Mouse (Mus musculus) liver, adult 2 months (tissue): Measurements from ENCODE around the gene Chchd2. TPM values are rescaled to one million over a fixed set of nuclear protein-coding genes. Genes with fewer than 3 reads are reported as not detected.
A peak's percentile ranks its signal among the peaks of the same experiment; 100 is the strongest.
"Not testable (repeated sequence)": the region's sequence is repeated elsewhere in the genome, so short reads cannot be mapped to it uniquely, and the experiment has no call there.

Experiments
- DNase-seq: peaks from one replicate; pipeline ENCODE4 v3.0.0-alpha.2; 2011; ENCODE audit warnings: low read depth, low spot score; ENCODE audit errors: extremely low read depth
- H3K27ac ChIP-seq: fragments of 200-500 bp; replicated peaks from 2 replicates; pipeline ENCODE4 v1.5.1; 2012; ENCODE audit warnings: low read depth, mild to moderate bottlenecking, control low read depth, inconsistent platforms, low read length; ENCODE audit not compliant: insufficient read depth
- H3K27me3 ChIP-seq: fragments of 200-500 bp; 2 replicates; pipeline ENCODE4 v1.6.1; 2012; ENCODE audit warnings: mild to moderate bottlenecking, moderate library complexity, low read length, inconsistent platforms; ENCODE audit not compliant: control insufficient read depth, insufficient read depth
- H3K36me3 ChIP-seq: fragments of 200-500 bp; 2 replicates; pipeline ENCODE4 v1.6.1; 2012; ENCODE audit warnings: low read length, inconsistent platforms; ENCODE audit not compliant: control insufficient read depth, insufficient read depth
- H3K4me1 ChIP-seq: fragments of 200-500 bp; 2 replicates; pipeline ENCODE4 v1.6.1; 2011; ENCODE audit warnings: low read length; ENCODE audit not compliant: control insufficient read depth, insufficient read depth
- H3K4me3 ChIP-seq: fragments of 200-500 bp; 2 replicates; pipeline ENCODE4 v1.5.1; 2011; ENCODE audit warnings: low read depth, mild to moderate bottlenecking, control low read depth, low read length, moderate library complexity; ENCODE audit not compliant: insufficient read depth
- H3K79me2 ChIP-seq: fragments of 200-500 bp; 2 replicates; pipeline ENCODE4 v1.6.1; 2012; ENCODE audit warnings: inconsistent platforms, mild to moderate bottlenecking, low read length, moderate library complexity; ENCODE audit not compliant: control insufficient read depth, insufficient read depth
- H3K9ac ChIP-seq: fragments of 200-500 bp; 2 replicates; pipeline ENCODE4 v1.6.1; 2012; ENCODE audit warnings: low read depth, mild to moderate bottlenecking, control low read depth, inconsistent platforms, low read length
- CTCF ChIP-seq: fragments of 200-500 bp; IDR thresholded peaks from 2 replicates; pipeline ENCODE4 v1.5.1; 2011; ENCODE audit warnings: low read depth, low read length, control low read depth
- POLR2A ChIP-seq: fragments of 200-500 bp; IDR thresholded peaks from 2 replicates; pipeline ENCODE4 v1.6.1; 2011; ENCODE audit warnings: low read length, control low read depth; ENCODE audit not compliant: insufficient read depth; ENCODE audit errors: extremely low read depth
- WGBS: fragments of 180-500 bp; shearing (Covaris S2); methylation state at CpG from one replicate; pipeline ENCODE4 v1.1.7; 2018; 5-methylcytosine and 5-hydroxymethylcytosine counted together
- polyA plus RNA-seq: library from polyadenylated mRNA; depleted of rRNA; stranded (reverse); fragments of >200 nt; gene quantifications from 2 replicates; pipeline ENCODE4 v1.2.3, GENCODE M21; 2012
- total RNA-seq: library from RNA; depleted of rRNA; stranded (reverse); fragments of >200 nt; gene quantifications from 2 replicates; pipeline ENCODE4 v1.2.3, GENCODE M21; 2014

Chchd2 gene
- total and polyA plus RNA-seq, 2 experiments = 1,062 to 1,612 TPM

GRCm38 (mm10) chr5:129895198-129896088 is 8.2 kb upstream of the Chchd2 start, which contains the start of gene Zbed5:
Zbed5 (plus strand) TSS chr5:129895723.
- Histone ChIP-seq H3K27me3 (no peaks in the 10 kb centered on the region), H3K79me2 (no peaks in the 10 kb centered on the region), H3K36me3 (no peaks in the 10 kb centered on the region), H3K4me3 (peak within 1 kb of the TSS; percentile 63), H3K9ac (peak within 1 kb of the TSS; percentile 58), H3K27ac (peak within 1 kb of the TSS; percentile 50; the same call in 1 of the 2 replicates), H3K4me1 (no peaks in the 10 kb centered on the region)
- TF ChIP-seq POLR2A (no peak), CTCF (no peak)
- DNase-seq = peak; percentile 93
- 3% methylated on average over 44 of the region's 44 CpGs for WGBS

- not testable (repeated sequence) for H3K27ac ChIP-seq, H3K9ac ChIP-seq, H3K79me2 ChIP-seq, H3K4me3 ChIP-seq, H3K36me3 ChIP-seq, H3K4me1 ChIP-seq, DNase-seq, H3K27me3 ChIP-seq
- WGBS = 70% methylated on average over 7 of the region's 7 CpGs
These were observed 3.1 kb upstream of the Chchd2 start for GRCm38 (mm10) chr5:129890390-129890789.

DNA sequence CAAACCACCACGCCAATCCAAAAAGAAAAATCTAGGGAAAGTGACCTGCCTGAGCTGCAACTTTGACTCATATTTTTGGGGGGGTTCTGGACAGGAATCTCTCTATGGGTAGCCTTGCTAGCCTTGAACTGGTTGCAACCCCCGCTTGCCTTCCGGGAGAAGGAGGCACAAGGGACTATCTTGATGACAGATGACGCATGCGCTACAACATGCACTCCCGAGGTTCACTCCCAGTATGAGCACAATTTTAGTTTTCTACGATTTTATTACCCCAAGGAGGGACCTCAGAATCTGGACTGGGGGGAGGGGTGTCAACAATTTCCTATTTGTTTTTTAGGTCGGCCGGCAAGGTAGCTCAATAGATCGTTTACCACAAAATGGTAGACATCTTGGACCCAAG is 999 bp downstream of the Chchd2 start:
- Histone ChIP-seq H3K4me3 (peak overlapping the region; percentile 86), H3K4me1 (peaks cover 8% of the 10 kb centered on the region), H3K9ac (peak overlapping the region; percentile 74), H3K27me3 (no peaks in the 10 kb centered on the region), H3K36me3 (peaks cover 28% of the 10 kb centered on the region), H3K27ac (peak overlapping the region; percentile 93; the same call in 1 of the 2 replicates), H3K79me2 (peaks cover 14% of the 10 kb centered on the region; the same call in 1 of the 2 replicates)
- TF ChIP-seq CTCF (no peak), POLR2A (no peak)
- 5% methylated on average over 10 of the region's 10 CpGs for whole genome bisulfite sequencing
- DNase-seq = no peak

DNA sequence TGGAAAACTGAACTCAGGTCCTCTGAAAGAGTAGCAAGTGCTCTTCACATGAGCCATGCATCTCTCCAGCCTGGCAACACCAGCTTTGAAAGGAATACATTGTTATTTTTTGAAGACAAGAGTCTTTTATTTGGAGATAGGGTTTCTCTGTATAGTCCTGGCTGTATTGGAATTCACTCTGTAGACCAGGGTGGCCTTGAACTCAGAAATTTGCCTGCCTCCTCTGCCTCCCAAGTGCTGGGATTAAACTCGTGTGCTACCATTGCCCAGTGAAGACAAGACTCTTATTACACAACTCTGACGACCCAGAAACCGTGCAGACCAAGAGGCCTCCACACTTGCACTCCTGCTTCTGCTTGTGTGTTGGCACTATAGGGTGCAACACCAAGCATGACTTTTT is 7.4 kb downstream of the Chchd2 start:
- no peak overlapping the region for H3K27ac ChIP-seq
- TF ChIP-seq POLR2A (no peak), CTCF (no peak)
- no peaks in the 10 kb centered on the region for H3K27me3 ChIP-seq
- H3K79me2 ChIP-seq = peaks cover 3% of the 10 kb centered on the region; the same call in 1 of the 2 replicates
- DNase-seq = no peak
- WGBS = 24% methylated on average over 3 of the region's 3 CpGs
- no peak overlapping the region for H3K4me3 ChIP-seq
- peaks cover 5% of the 10 kb centered on the region; the same call in 1 of the 2 replicates for H3K4me1 ChIP-seq
- peaks cover 34% of the 10 kb centered on the region for H3K36me3 ChIP-seq
- H3K9ac ChIP-seq = no peak overlapping the region

DNA sequence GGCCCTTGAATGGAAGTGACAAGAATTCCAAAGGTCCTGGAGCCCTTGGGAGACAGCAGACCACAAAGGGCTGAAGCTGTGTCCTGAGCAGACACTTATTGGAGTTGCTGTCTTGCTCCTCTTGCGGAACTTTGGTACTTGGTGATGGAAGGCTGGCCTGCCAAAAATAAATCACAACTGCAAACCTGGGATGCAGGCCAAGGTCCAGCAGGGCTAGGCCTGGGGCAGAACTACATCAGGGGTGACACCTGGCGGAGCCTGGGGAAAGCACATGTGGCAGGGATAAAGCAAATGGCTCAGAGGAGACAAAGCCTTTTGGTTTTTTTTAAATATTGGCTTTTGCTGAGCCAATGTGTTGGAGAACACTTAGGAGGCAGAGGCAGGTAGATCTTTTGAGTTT is 8.3 kb downstream of the Chchd2 start:
- 13% methylated on average over 2 of the region's 2 CpGs for whole genome bisulfite sequencing
- peak; percentile 90 for DNase-seq
- no peak overlapping the region for H3K9ac ChIP-seq

More for the DNA sequence above, 8.3 kb downstream of the Chchd2 start:
- Histone ChIP-seq H3K27ac (no peak overlapping the region), H3K27me3 (no peaks in the 10 kb centered on the region), H3K4me3 (no peak overlapping the region), H3K4me1 (0 out of 2 replicates have a peak, but pooled peaks cover 2% of the 10 kb centered on the region), H3K79me2 (no peaks in the 10 kb centered on the region; the same call in 1 of the 2 replicates), H3K36me3 (peaks cover 26% of the 10 kb centered on the region)
- TF ChIP-seq POLR2A = no peak
- peak; percentile 94 for TF ChIP-seq CTCF
